Comparison of ENCODE assay signal across 17 mouse cellular contexts in genomic region chr11:52234509-52234908, GRCm38 (mm10). TPM values are rescaled to one million over a fixed set of nuclear protein-coding genes. Genes with fewer than 3 reads are reported as not detected.
DNase-seq lines count a peak whose midpoint lies in the region; ATAC-seq and TF ChIP-seq lines count a peak whose summit lies in the region.
"Had no signal": no experiment of that assay in that cellular context is flagged by ENCODE, and none has a peak within 500 bp of the region (broad histone marks: within the 10 kb centered on the region; RNA-seq: fewer than 3 reads in every experiment).

No protein-coding gene starts in this region.

- no peaks in the 10 kb centered on the region for H3K9me3 ChIP-seq in forebrain, embryonic 14.5 days (replicated peaks; ENCODE audit: control insufficient read depth, low read length)
- no peaks in the 10 kb centered on the region for H3K9me3 ChIP-seq in forebrain, embryonic 10.5 days
- H3K9me3 ChIP-seq in kidney, postnatal 0 days (replicated peaks; ENCODE audit: low read length), result no peaks in the 10 kb centered on the region
- no peaks in the 10 kb centered on the region for H3K9me3 ChIP-seq in kidney, embryonic 15.5 days (replicated peaks)
- H3K9me3 ChIP-seq: heart, embryonic 12.5 days; midbrain, embryonic 15.5 days had no signal

- ATAC-seq in forebrain, embryonic 14.5 days, result no peak
- no peak for ATAC-seq in kidney, postnatal 0 days (replicated peaks; ENCODE audit: low FRiP score, low read depth)
- no peak for ATAC-seq in kidney, embryonic 15.5 days (replicated peaks; ENCODE audit: low FRiP score)
- ATAC-seq: midbrain, embryonic 15.5 days had no signal

- H3K4me3 ChIP-seq in forebrain, embryonic 14.5 days (ENCODE audit: low read depth, low read length), result no peak overlapping the region
- no peak overlapping the region for H3K4me3 ChIP-seq in forebrain, embryonic 10.5 days
- H3K4me3 ChIP-seq in kidney, postnatal 0 days (replicated peaks; ENCODE audit: low read depth, low read length), result no peak overlapping the region
- H3K4me3 ChIP-seq in kidney, embryonic 15.5 days (replicated peaks), result no peak overlapping the region
- H3K4me3 ChIP-seq: heart, embryonic 12.5 days; midbrain, embryonic 15.5 days had no signal

- DNase-seq in forebrain, embryonic 14.5 days (ENCODE audit: low spot score), result no peak
- DNase-seq in forebrain, embryonic 10.5 days (ENCODE audit: extremely low spot score, low spot score), result no peak
- DNase-seq in kidney, postnatal 0 days (ENCODE audit: low spot score), result no peak
- DNase-seq in thymus, postnatal 14 days, result peak; percentile 1
- no peak for DNase-seq in thymus, postnatal 10 days (ENCODE audit: low spot score in 2 of 2)
- DNase-seq in layer of hippocampus, adult 18-20 months (ENCODE audit: low spot score in 2 of 2), result no peak
- DNase-seq in adrenal gland, postnatal 4 days (ENCODE audit: low spot score in 2 of 2), result no peak
- DNase-seq: cerebellum, adult 9-10 months; spleen, adult 18-20 months; thymus, adult 2 months had no signal

- no peak overlapping the region for H3K27ac ChIP-seq in forebrain, embryonic 14.5 days (ENCODE audit: low read depth, low read length)
- H3K27ac ChIP-seq in forebrain, embryonic 10.5 days, result no peak overlapping the region
- no peak overlapping the region for H3K27ac ChIP-seq in kidney, postnatal 0 days
- H3K27ac ChIP-seq in kidney, embryonic 15.5 days, result no peak overlapping the region
- H3K27ac ChIP-seq: midbrain, embryonic 15.5 days had no signal

- peaks cover 14% of the 10 kb centered on the region for H3K4me1 ChIP-seq in forebrain, embryonic 14.5 days (ENCODE audit: control insufficient read depth, insufficient read depth, low read length)
- H3K4me1 ChIP-seq in forebrain, embryonic 10.5 days, result peaks cover 22% of the 10 kb centered on the region
- peaks cover 9% of the 10 kb centered on the region; the same call in 1 of the 2 replicates for H3K4me1 ChIP-seq in kidney, postnatal 0 days (replicated peaks; ENCODE audit: insufficient read depth, low read length)
- H3K4me1 ChIP-seq in kidney, embryonic 15.5 days, result peaks cover 21% of the 10 kb centered on the region

- H3K36me3 ChIP-seq in forebrain, embryonic 14.5 days (ENCODE audit: control insufficient read depth, insufficient read depth, low read length), result peaks cover 25% of the 10 kb centered on the region
- H3K36me3 ChIP-seq in forebrain, embryonic 10.5 days (replicated peaks), result peaks cover 51% of the 10 kb centered on the region
- peaks cover 15% of the 10 kb centered on the region; the same call in 1 of the 2 replicates for H3K36me3 ChIP-seq in kidney, postnatal 0 days (ENCODE audit: insufficient read depth, low read length)
- H3K36me3 ChIP-seq in kidney, embryonic 15.5 days, result peaks cover 38% of the 10 kb centered on the region

- no peak for TF ChIP-seq CTCF in kidney, postnatal 0 days (IDR thresholded peaks at IDR 0.05; ENCODE audit: low read depth)

- no peaks in the 10 kb centered on the region for H3K27me3 ChIP-seq in forebrain, embryonic 14.5 days (replicated peaks; ENCODE audit: control insufficient read depth, insufficient read depth, low read length)
- no peaks in the 10 kb centered on the region for H3K27me3 ChIP-seq in forebrain, embryonic 10.5 days (ENCODE audit: poor library complexity, severe bottlenecking)
- H3K27me3 ChIP-seq in kidney, postnatal 0 days (ENCODE audit: insufficient read depth, low read length), result no peaks in the 10 kb centered on the region
- no peaks in the 10 kb centered on the region for H3K27me3 ChIP-seq in kidney, embryonic 15.5 days
- H3K27me3 ChIP-seq: heart, embryonic 12.5 days; midbrain, embryonic 15.5 days had no signal

- H3K4me2 ChIP-seq in forebrain, embryonic 14.5 days (ENCODE audit: low read length), result peak overlapping the region; percentile 69; the same call in 1 of the 2 replicates
- peak overlapping the region; percentile 28 for H3K4me2 ChIP-seq in kidney, postnatal 0 days (ENCODE audit: low read length)
- H3K4me2 ChIP-seq in kidney, embryonic 15.5 days, result no peak overlapping the region
- H3K4me2 ChIP-seq: heart, embryonic 12.5 days; midbrain, embryonic 15.5 days had no signal

- no peak overlapping the region for H3K9ac ChIP-seq in forebrain, embryonic 14.5 days (ENCODE audit: low read length)
- no peak overlapping the region for H3K9ac ChIP-seq in kidney, postnatal 0 days (ENCODE audit: low read depth, low read length)
- H3K9ac ChIP-seq in kidney, embryonic 15.5 days, result no peak overlapping the region
- H3K9ac ChIP-seq: heart, embryonic 12.5 days; midbrain, embryonic 15.5 days had no signal

RNA-seq across cellular contexts. Expression of gene Skp1a, which starts 2.7 kb away (rescaled TPM):
- polyA plus RNA-seq in forebrain, embryonic 14.5 days (2014; fragmentation: Nextera tagmentation; extraction: Ambion mirVana), result 1,258 and 1,335 TPM in 2 replicates
- 906 and 908 TPM in 2 replicates for polyA plus RNA-seq in forebrain, embryonic 10.5 days (2016; fragmentation: Nextera tagmentation; extraction: Ambion mirVana)
- 917 and 950 TPM in 2 replicates for polyA plus RNA-seq in kidney, postnatal 0 days (2015; fragmentation: Nextera tagmentation; extraction: Ambion mirVana)
- 790 and 863 TPM in 2 replicates for polyA plus RNA-seq in kidney, embryonic 15.5 days (2015; fragmentation: Nextera tagmentation; extraction: Ambion mirVana)
- 100 to 1,000 TPM; 461 to 470 TPM for total RNA-seq in layer of hippocampus, adult 18-20 months (2021)
- 100 to 1,000 TPM; 362 to 376 TPM for total RNA-seq in adrenal gland, postnatal 4 days (2021)

RNA-seq across cellular contexts. Expression of gene Olfr1371, which starts 20.7 kb away (rescaled TPM):
- polyA plus RNA-seq in forebrain, embryonic 14.5 days (2014; fragmentation: Nextera tagmentation; extraction: Ambion mirVana), result not detected in 2 replicates
- not detected in 2 replicates for polyA plus RNA-seq in forebrain, embryonic 10.5 days (2016; fragmentation: Nextera tagmentation; extraction: Ambion mirVana)
- polyA plus RNA-seq in kidney, postnatal 0 days (2015; fragmentation: Nextera tagmentation; extraction: Ambion mirVana), result not detected in 2 replicates
- polyA plus RNA-seq in kidney, embryonic 15.5 days (2015; fragmentation: Nextera tagmentation; extraction: Ambion mirVana), result not detected in 2 replicates
- total RNA-seq in layer of hippocampus, adult 18-20 months (2021), result not detected
- not detected for total RNA-seq in adrenal gland, postnatal 4 days (2021)
- total RNA-seq: adrenal gland, postnatal 36 days; layer of hippocampus, postnatal 14 days had no signal
- polyA plus RNA-seq: embryonic facial prominence, embryonic 14.5 days; heart, embryonic 12.5 days; liver, embryonic 16.5 days; midbrain, embryonic 15.5 days had no signal

RNA-seq across cellular contexts. Expression of gene Tcf7, which starts 48.3 kb away (rescaled TPM):
- 2.6 and 4.0 TPM in 2 replicates for polyA plus RNA-seq in forebrain, embryonic 14.5 days (2014; fragmentation: Nextera tagmentation; extraction: Ambion mirVana)
- polyA plus RNA-seq in forebrain, embryonic 10.5 days (2016; fragmentation: Nextera tagmentation; extraction: Ambion mirVana), result 8.1 and 8.8 TPM in 2 replicates
- 14.6 and 16.0 TPM in 2 replicates for polyA plus RNA-seq in kidney, postnatal 0 days (2015; fragmentation: Nextera tagmentation; extraction: Ambion mirVana)
- polyA plus RNA-seq in kidney, embryonic 15.5 days (2015; fragmentation: Nextera tagmentation; extraction: Ambion mirVana), result 15.4 and 15.5 TPM in 2 replicates
- total RNA-seq in layer of hippocampus, adult 18-20 months (2021), result 1 to 10 TPM; 2.6 to 3.1 TPM
- 10 to 100 TPM; 66.8 to 71.8 TPM for total RNA-seq in adrenal gland, postnatal 4 days (2021)
